Mouse (Mus musculus): ENCODE data around the gene Pttg1. TPM values are rescaled to one million over a fixed set of nuclear protein-coding genes. Genes with fewer than 3 reads are reported as not detected.

Gene Pttg1
- polyA plus RNA-seq, 1 experiment from 2014 or later: 83.4 TPM

GRCm38 (mm10) chr11:43441121-43441520 is 15.1 kb upstream of the Pttg1 start:
- H3K4me3 ChIP-seq (replicated peaks): no peak overlapping the region
- no peak overlapping the region for H3K9ac ChIP-seq
- H3K4me2 ChIP-seq (replicated peaks): no peak overlapping the region
- no peak for ATAC-seq (ENCODE audit: insufficient number of reproducible peaks, low FRiP score, low TSS enrichment, low read depth)
- no peaks in the 10 kb centered on the region for H3K9me3 ChIP-seq (replicated peaks)
- H3K4me1 ChIP-seq: no peaks in the 10 kb centered on the region
- H3K27me3 ChIP-seq: no peaks in the 10 kb centered on the region
- H3K27ac ChIP-seq (replicated peaks): no peak overlapping the region
- 92% methylated on average over 10 of the region's 10 CpGs for WGBS
- H3K36me3 ChIP-seq: peaks cover 88% of the 10 kb centered on the region

DNA sequence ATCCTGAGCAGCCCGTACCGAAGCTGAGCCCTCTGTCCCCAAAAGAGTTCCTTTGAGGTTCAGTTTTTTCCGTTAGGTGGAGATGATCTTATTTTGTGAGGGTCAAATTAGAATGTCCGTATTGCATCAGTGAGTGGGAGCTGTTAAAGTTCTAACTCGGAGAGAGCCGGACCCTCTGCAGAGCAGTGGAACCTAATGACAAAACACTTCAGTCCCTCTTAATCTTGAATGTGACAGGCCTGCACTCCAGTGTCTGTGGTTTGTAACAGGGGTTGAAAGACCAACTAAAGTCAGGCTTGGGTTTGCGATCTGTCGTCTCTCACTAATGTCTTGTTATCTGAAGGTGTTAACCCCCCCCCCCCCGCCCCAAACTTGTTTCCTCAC is 8.0 kb upstream of the Pttg1 start:
- no peaks in the 10 kb centered on the region for H3K27me3 ChIP-seq
- peaks cover 7% of the 10 kb centered on the region for H3K4me1 ChIP-seq
- peaks cover 18% of the 10 kb centered on the region for H3K36me3 ChIP-seq
- 8% methylated on average over 9 of the region's 9 CpGs for WGBS
- H3K4me3 ChIP-seq (replicated peaks): peak overlapping the region; percentile 93
- peak overlapping the region; percentile 39; the same call in 1 of the 2 replicates for H3K27ac ChIP-seq (replicated peaks)
- no peaks in the 10 kb centered on the region for H3K9me3 ChIP-seq (replicated peaks)
- peak overlapping the region; percentile 51 for H3K4me2 ChIP-seq (replicated peaks)
- H3K9ac ChIP-seq: peak overlapping the region; percentile 74
- ATAC-seq (ENCODE audit: insufficient number of reproducible peaks, low FRiP score, low TSS enrichment, low read depth): 0 out of 2 replicates have a peak, but pooled peaks have one; percentile 15

DNA sequence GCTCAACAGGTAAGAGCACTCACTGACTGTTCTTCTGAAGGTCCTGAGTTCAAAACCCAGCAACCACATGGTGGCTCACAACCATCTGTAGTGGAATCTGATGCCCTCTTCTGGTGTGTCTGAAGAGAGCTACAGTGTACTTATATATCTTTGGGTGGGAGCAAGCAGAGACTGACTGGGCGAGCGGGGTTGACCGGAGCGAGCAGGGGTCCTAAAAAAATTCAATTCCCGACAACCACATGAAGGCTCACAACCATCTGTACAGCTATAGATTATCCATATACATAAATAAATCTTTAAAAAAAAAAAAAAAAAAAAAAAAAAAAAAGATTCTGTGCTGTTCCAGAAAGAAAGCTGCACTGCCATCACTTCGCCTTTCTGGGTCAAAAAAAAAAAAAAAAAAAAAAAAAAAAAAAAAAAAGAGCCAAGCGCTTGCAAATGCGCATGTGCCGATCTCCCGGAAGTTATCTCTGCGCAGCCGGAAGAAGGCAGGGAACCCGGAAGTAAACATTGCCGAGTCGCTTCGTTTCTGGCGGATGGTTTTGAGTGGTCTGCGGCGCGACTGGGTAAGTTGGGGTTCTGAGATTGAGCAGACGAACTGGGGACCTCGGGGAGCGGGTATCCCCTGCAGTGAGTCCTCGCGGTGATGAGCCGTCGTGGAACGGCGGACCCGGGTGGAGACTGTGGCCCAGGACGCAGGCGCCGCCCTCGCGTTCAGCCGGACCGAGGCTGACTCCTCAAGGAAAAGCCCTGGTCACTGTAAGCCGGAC is 7.4 kb upstream of the Pttg1 start, which contains the start of gene Slu7:
Gene Slu7 (plus strand): TSS at position 491 of the 770 bp plus-strand sequence.
- peaks cover 7% of the 10 kb centered on the region for H3K4me1 ChIP-seq
- ATAC-seq (ENCODE audit: insufficient number of reproducible peaks, low FRiP score, low TSS enrichment, low read depth): peak; percentile 81
- H3K27ac ChIP-seq (replicated peaks): peak within 1 kb of the TSS; percentile 39; the same call in 1 of the 2 replicates
- H3K4me2 ChIP-seq (replicated peaks): peak within 1 kb of the TSS; percentile 51
- H3K9ac ChIP-seq: peak within 1 kb of the TSS; percentile 74
- WGBS: 7% methylated on average over 38 of the region's 38 CpGs
- H3K4me3 ChIP-seq (replicated peaks): peak within 1 kb of the TSS; percentile 93
- H3K9me3 ChIP-seq (replicated peaks): no peaks in the 10 kb centered on the region
- no peaks in the 10 kb centered on the region for H3K27me3 ChIP-seq
- peaks cover 13% of the 10 kb centered on the region for H3K36me3 ChIP-seq

GRCm38 (mm10) chr11:43426414-43426884 is 398 bp upstream of the Pttg1 start:
- H3K27me3 ChIP-seq: no peaks in the 10 kb centered on the region
- peak overlapping the region; percentile 58 for H3K27ac ChIP-seq (replicated peaks)
- H3K4me1 ChIP-seq: peaks cover 7% of the 10 kb centered on the region
- H3K4me3 ChIP-seq (replicated peaks): peak overlapping the region; percentile 55
- no peak; the same call in 1 of the 2 replicates for ATAC-seq (ENCODE audit: insufficient number of reproducible peaks, low FRiP score, low TSS enrichment, low read depth)
- WGBS: 13% methylated on average over 7 of the region's 7 CpGs
- H3K9me3 ChIP-seq (replicated peaks): no peaks in the 10 kb centered on the region
- H3K9ac ChIP-seq: 0 out of 2 replicates have a peak overlapping the region, but pooled peaks have one; percentile 6
- peaks cover 9% of the 10 kb centered on the region; the same call in 1 of the 2 replicates for H3K36me3 ChIP-seq
- peak overlapping the region; percentile 53 for H3K4me2 ChIP-seq (replicated peaks)

DNA sequence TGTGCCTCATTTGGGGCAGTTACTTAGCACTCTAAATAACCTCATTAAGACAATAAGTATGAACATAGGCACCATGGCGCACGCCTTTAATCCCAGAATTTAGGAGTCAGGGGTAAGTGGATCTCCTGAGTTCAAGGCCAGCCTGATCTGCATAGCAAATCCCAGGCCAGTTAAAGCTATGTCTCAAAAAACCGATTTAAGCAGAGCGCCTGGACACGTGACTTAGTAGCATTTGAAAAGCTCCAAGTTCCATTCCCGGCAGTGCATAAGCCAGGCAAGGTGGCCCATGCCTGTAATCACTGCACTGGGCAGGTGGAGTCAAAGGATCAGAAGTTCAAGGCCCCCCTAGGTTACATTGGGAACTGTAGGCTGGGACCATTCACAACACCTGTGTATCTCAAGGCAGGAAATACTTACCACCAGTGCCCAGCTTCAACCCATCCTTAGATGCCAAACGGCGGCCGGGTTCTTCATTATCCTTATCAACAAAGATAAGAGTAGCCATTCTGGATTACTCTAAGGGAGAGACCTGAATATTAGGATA is 813 bp downstream of the Pttg1 start:
- H3K4me2 ChIP-seq (replicated peaks): peak overlapping the region; percentile 53
- H3K4me3 ChIP-seq (replicated peaks): peak overlapping the region; percentile 55
- H3K9me3 ChIP-seq (replicated peaks): no peaks in the 10 kb centered on the region
- 92% methylated on average over 9 of the region's 9 CpGs for WGBS
- H3K27me3 ChIP-seq: no peaks in the 10 kb centered on the region
- no peak overlapping the region for H3K27ac ChIP-seq (replicated peaks)
- H3K9ac ChIP-seq: no peak overlapping the region
- 0 out of 2 replicates have a peak, but pooled peaks have one; percentile 51 for ATAC-seq (ENCODE audit: insufficient number of reproducible peaks, low FRiP score, low TSS enrichment, low read depth)
- H3K4me1 ChIP-seq: peaks cover 7% of the 10 kb centered on the region
- peaks cover 16% of the 10 kb centered on the region for H3K36me3 ChIP-seq

DNA sequence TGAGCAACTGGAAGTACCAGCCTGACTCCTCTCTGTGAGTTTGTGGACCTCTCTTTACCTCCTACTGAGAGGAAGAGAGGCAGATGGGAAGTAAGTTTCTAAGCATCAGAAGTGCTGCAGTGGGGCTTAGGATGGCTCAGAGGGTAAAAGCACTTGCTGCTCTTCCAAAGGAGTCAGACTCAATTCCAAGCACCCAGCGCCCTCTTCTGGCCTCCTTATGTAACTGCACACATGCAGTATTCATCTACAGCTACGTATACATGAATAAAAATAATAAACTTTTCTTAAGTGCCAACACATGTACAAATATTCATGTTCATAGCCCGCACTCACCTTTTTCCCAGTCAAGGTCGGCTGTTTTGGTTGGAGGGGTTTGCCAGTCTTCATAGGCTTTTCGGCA is 1.7 kb downstream of the Pttg1 start:
- H3K27ac ChIP-seq (replicated peaks): no peak overlapping the region
- H3K4me2 ChIP-seq (replicated peaks): no peak overlapping the region
- H3K4me3 ChIP-seq (replicated peaks): no peak overlapping the region
- H3K36me3 ChIP-seq: peaks cover 20% of the 10 kb centered on the region
- H3K9ac ChIP-seq: no peak overlapping the region
- no peaks in the 10 kb centered on the region for H3K9me3 ChIP-seq (replicated peaks)
- no peaks in the 10 kb centered on the region for H3K27me3 ChIP-seq
- H3K4me1 ChIP-seq: peaks cover 7% of the 10 kb centered on the region
- 75% methylated on average over 5 of the region's 5 CpGs for WGBS
- no peak for ATAC-seq (ENCODE audit: insufficient number of reproducible peaks, low FRiP score, low TSS enrichment, low read depth)

GRCm38 (mm10) chr11:43417201-43417600 is 8.8 kb downstream of the Pttg1 start:
- H3K27me3 ChIP-seq: no peaks in the 10 kb centered on the region
- ATAC-seq (ENCODE audit: insufficient number of reproducible peaks, low FRiP score, low TSS enrichment, low read depth): no peak
- no peaks in the 10 kb centered on the region for H3K4me1 ChIP-seq
- WGBS: 52% methylated on average over 7 of the region's 7 CpGs
- H3K27ac ChIP-seq (replicated peaks): no peak overlapping the region
- H3K9ac ChIP-seq: no peak overlapping the region
- no peak overlapping the region for H3K4me2 ChIP-seq (replicated peaks)
- no peak overlapping the region for H3K4me3 ChIP-seq (replicated peaks)
- H3K9me3 ChIP-seq (replicated peaks): no peaks in the 10 kb centered on the region
- peaks cover 11% of the 10 kb centered on the region for H3K36me3 ChIP-seq

DNA sequence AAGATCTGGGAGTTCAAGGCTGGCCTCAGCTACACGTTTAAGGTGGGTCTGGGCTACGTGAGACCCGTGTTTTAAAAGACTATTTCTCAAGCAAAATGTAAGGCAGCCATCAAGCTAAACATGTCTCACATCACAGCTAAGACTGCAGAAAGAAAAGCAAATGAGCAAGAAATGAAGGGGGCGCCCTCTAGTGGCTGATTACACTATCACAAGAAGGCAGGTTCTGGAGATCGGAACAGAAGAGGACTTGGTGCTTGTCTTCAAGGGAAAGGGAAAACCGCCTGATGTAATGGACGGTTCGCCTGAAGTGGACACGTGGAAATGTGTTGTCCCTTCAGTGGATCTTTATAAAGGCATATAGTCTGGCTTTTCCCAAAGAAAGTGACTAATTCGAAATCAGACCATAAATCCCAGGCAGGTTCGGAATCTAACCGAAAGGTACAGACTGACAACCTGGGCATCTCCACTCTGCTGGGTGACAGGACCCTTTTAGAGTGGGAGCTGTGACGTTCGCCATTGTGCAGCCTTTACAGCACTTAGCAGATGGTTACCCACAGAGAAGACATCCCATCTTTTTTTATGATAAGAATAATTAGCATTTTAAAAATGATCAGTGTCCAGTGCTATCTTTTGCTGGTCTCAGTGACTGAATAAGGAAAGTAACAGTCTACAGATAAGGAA is 13.1 kb downstream of the Pttg1 start:
- Histone ChIP-seq H3K9ac (no peak overlapping the region), H3K4me2 (replicated peaks) (no peak overlapping the region), H3K4me3 (replicated peaks) (no peak overlapping the region), H3K36me3 (no peaks in the 10 kb centered on the region), H3K27me3 (no peaks in the 10 kb centered on the region), H3K4me1 (no peaks in the 10 kb centered on the region), H3K9me3 (replicated peaks) (no peaks in the 10 kb centered on the region), H3K27ac (replicated peaks) (no peak overlapping the region)
- no peak for ATAC-seq (ENCODE audit: insufficient number of reproducible peaks, low FRiP score, low TSS enrichment, low read depth)
- 27% methylated on average over 14 of the region's 14 CpGs for WGBS

- Histone ChIP-seq H3K27me3 (no peaks in the 10 kb centered on the region), H3K4me2 (replicated peaks) (no peak overlapping the region), H3K4me1 (no peaks in the 10 kb centered on the region), H3K4me3 (replicated peaks) (no peak overlapping the region), H3K9me3 (replicated peaks) (no peaks in the 10 kb centered on the region), H3K9ac (no peak overlapping the region), H3K36me3 (no peaks in the 10 kb centered on the region), H3K27ac (replicated peaks) (no peak overlapping the region)
- WGBS: 10% methylated on average over 1 of the region's 1 CpGs
- no peak for ATAC-seq (ENCODE audit: insufficient number of reproducible peaks, low FRiP score, low TSS enrichment, low read depth)
These were observed 14.6 kb downstream of the Pttg1 start for GRCm38 (mm10) chr11:43411413-43411812.

GRCm38 (mm10) chr11:43410291-43410690 is 15.8 kb downstream of the Pttg1 start:
- no peak for ATAC-seq (ENCODE audit: insufficient number of reproducible peaks, low FRiP score, low TSS enrichment, low read depth)
- no peak overlapping the region for H3K4me2 ChIP-seq (replicated peaks)

GRCm38 (mm10) chr11:43408888-43409287 is 17.2 kb downstream of the Pttg1 start:
- Histone ChIP-seq H3K4me1 (no peaks in the 10 kb centered on the region), H3K27ac (replicated peaks) (no peak overlapping the region), H3K9me3 (replicated peaks) (no peaks in the 10 kb centered on the region), H3K4me3 (replicated peaks) (no peak overlapping the region), H3K27me3 (no peaks in the 10 kb centered on the region), H3K36me3 (no peaks in the 10 kb centered on the region), H3K9ac (no peak overlapping the region), H3K4me2 (replicated peaks) (no peak overlapping the region)
- WGBS: 80% methylated on average over 2 of the region's 2 CpGs
- ATAC-seq (ENCODE audit: insufficient number of reproducible peaks, low FRiP score, low TSS enrichment, low read depth): no peak

More at GRCm38 (mm10) chr11:43410291-43410690, 15.8 kb downstream of the Pttg1 start:
- no peak overlapping the region for H3K9ac ChIP-seq
- no peaks in the 10 kb centered on the region for H3K27me3 ChIP-seq
- H3K9me3 ChIP-seq (replicated peaks): no peaks in the 10 kb centered on the region
- no peaks in the 10 kb centered on the region for H3K36me3 ChIP-seq
- no peak overlapping the region for H3K27ac ChIP-seq (replicated peaks)
- WGBS: 71% methylated on average over 7 of the region's 7 CpGs
- H3K4me3 ChIP-seq (replicated peaks): no peak overlapping the region
- no peaks in the 10 kb centered on the region for H3K4me1 ChIP-seq
